Mouse (Mus musculus): ENCODE data around the gene Plbd2. TPM values are rescaled to one million over a fixed set of nuclear protein-coding genes. Genes with fewer than 3 reads are reported as not detected.

The Plbd2 gene
- polyA plus RNA-seq, 1 experiment: 53.5 TPM

DNA sequence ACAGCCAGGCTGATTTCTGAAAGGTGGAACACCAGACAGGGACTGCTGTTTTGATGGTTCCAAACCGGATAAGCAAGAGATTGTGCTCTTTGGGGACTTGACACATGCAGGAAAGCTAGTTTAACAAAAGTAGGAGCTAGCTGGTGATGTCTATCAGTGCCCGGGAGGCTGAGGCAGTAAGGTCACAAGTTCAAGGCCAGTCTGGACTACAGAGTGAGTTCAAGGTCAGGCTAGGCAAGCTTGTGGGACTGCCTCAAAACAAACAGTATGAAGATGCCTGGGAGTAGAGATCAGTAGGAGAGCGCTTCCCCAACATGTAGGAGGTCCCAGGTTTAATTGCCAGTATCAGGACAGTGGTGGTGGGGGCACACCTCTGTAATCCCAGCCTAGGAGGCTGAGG lies 6.4 kb downstream of the Plbd2 start:
- H3K4me1 ChIP-seq (ENCODE audit: control insufficient read depth, insufficient read depth, low read length): peaks cover 23% of the 10 kb centered on the region
- no peak overlapping the region for H3K27ac ChIP-seq (ENCODE audit: insufficient read depth, low read length)
- TF ChIP-seq CTCF (IDR thresholded peaks at IDR 0.05; ENCODE audit: borderline replicate concordance, insufficient read depth, low read depth, low read length) (no peak), POLR2A (IDR thresholded peaks at IDR 0.05; ENCODE audit: borderline replicate concordance, insufficient read depth, low read length) (no peak)
- no peaks in the 10 kb centered on the region for H3K27me3 ChIP-seq (ENCODE audit: control insufficient read depth, insufficient read depth, low read length)
- no peak for DNase-seq
- H3K4me3 ChIP-seq (replicated peaks; ENCODE audit: insufficient read depth, low read depth, low read length): no peak overlapping the region
- WGBS: 96% methylated on average over 3 of the region's 3 CpGs

GRCm38 (mm10) chr5:120495703-120496226 lies 7.7 kb downstream of the Plbd2 start:
- no peaks in the 10 kb centered on the region for H3K27me3 ChIP-seq (ENCODE audit: control insufficient read depth, insufficient read depth, low read length)
- TF ChIP-seq CTCF (IDR thresholded peaks at IDR 0.05; ENCODE audit: borderline replicate concordance, insufficient read depth, low read depth, low read length) (no peak), POLR2A (IDR thresholded peaks at IDR 0.05; ENCODE audit: borderline replicate concordance, insufficient read depth, low read length) (no peak)
- no peak overlapping the region for H3K27ac ChIP-seq (ENCODE audit: insufficient read depth, low read length)
- peaks cover 26% of the 10 kb centered on the region for H3K4me1 ChIP-seq (ENCODE audit: control insufficient read depth, insufficient read depth, low read length)
- no peak for DNase-seq
- 84% methylated on average over 13 of the region's 13 CpGs for WGBS
- H3K4me3 ChIP-seq (replicated peaks; ENCODE audit: insufficient read depth, low read depth, low read length): no peak overlapping the region

DNA sequence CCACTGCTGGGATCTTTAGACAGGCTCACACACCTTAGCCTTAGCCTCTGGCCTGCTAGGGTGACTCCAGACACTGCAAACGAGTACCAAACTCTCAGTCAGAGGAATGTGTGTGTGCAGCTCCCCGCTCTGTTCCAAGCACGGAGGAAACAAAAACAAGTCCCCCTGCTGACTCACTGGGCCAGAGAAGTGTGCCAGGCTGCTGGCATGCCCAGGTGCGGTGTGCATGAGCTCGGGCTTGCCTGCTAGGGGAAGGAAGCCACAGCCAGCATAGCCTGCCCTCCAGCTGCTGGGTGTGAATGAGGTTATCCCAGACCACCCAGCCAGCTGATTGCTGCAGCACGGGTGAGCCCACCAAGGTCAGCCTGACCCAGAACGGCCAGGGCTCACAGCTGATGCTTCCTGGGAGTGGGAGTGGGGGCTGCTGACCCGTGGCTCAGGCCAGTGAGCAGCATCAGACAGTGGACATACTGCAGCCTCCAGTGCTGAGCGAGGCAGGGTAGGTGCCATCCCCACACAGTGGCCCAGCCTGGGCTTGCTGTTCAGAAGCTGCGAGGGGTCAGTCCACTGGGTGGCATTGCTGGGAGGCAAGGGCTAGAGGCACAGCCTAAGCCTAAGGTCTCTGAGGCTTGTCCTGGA lies 8.2 kb downstream of the Plbd2 start:
- Histone ChIP-seq H3K27ac (ENCODE audit: insufficient read depth, low read length) (no peak overlapping the region), H3K27me3 (ENCODE audit: control insufficient read depth, insufficient read depth, low read length) (no peaks in the 10 kb centered on the region)
- TF ChIP-seq CTCF (IDR thresholded peaks at IDR 0.05; ENCODE audit: borderline replicate concordance, insufficient read depth, low read depth, low read length) (no peak), POLR2A (IDR thresholded peaks at IDR 0.05; ENCODE audit: borderline replicate concordance, insufficient read depth, low read length) (no peak)

DNA sequence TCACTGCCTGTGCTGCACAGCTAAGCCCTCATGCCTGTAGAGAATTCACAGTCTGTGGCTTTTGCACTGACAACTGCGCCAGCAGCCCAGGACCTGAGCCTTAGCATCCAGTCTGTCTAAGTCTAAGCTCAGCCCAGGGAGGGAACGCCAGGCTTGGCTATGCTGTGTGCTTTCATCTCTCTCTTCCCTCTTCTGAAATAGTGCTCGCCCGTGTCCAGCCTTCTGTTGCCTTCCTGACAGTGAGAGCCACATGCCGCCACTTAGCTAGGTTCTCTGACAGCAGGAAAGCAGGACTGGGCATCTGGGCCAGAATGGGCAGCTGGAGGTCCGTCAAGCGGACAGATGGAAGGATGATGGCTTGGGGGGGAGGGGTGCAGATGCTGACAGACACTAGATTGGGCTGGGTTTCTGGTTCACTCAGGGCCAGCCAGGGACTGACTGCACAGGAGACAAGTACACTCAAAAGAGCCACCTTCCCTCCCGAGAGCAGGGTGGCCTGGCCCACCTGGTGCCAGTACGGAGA lies 9.5 kb downstream of the Plbd2 start:
- no peak overlapping the region for H3K27ac ChIP-seq (ENCODE audit: insufficient read depth, low read length)
- DNase-seq: no peak
- 36% methylated on average over 9 of the region's 9 CpGs for WGBS

More for the DNA sequence above, 8.2 kb downstream of the Plbd2 start:
- Histone ChIP-seq H3K4me3 (replicated peaks; ENCODE audit: insufficient read depth, low read depth, low read length) (no peak overlapping the region), H3K4me1 (ENCODE audit: control insufficient read depth, insufficient read depth, low read length) (peaks cover 32% of the 10 kb centered on the region)
- WGBS: 31% methylated on average over 10 of the region's 10 CpGs
- DNase-seq: peak in 1 of 2 experiments; percentile 57

GRCm38 (mm10) chr5:120493440-120493839 lies 10.0 kb downstream of the Plbd2 start:
- TF ChIP-seq POLR2A (IDR thresholded peaks at IDR 0.05; ENCODE audit: borderline replicate concordance, insufficient read depth, low read length) (no peak), CTCF (IDR thresholded peaks at IDR 0.05; ENCODE audit: borderline replicate concordance, insufficient read depth, low read depth, low read length) (no peak)
- H3K4me3 ChIP-seq (replicated peaks; ENCODE audit: insufficient read depth, low read depth, low read length): no peak overlapping the region
- H3K4me1 ChIP-seq (ENCODE audit: control insufficient read depth, insufficient read depth, low read length): peaks cover 32% of the 10 kb centered on the region
- H3K27ac ChIP-seq (ENCODE audit: insufficient read depth, low read length): no peak overlapping the region
- WGBS: 63% methylated on average over 6 of the region's 6 CpGs
- no peak for DNase-seq
- H3K27me3 ChIP-seq (ENCODE audit: control insufficient read depth, insufficient read depth, low read length): no peaks in the 10 kb centered on the region

More for the DNA sequence above, 9.5 kb downstream of the Plbd2 start:
- Histone ChIP-seq H3K4me3 (replicated peaks; ENCODE audit: insufficient read depth, low read depth, low read length) (no peak overlapping the region), H3K27me3 (ENCODE audit: control insufficient read depth, insufficient read depth, low read length) (no peaks in the 10 kb centered on the region), H3K4me1 (ENCODE audit: control insufficient read depth, insufficient read depth, low read length) (peaks cover 32% of the 10 kb centered on the region)
- TF ChIP-seq POLR2A (IDR thresholded peaks at IDR 0.05; ENCODE audit: borderline replicate concordance, insufficient read depth, low read length) (no peak), CTCF (IDR thresholded peaks at IDR 0.05; ENCODE audit: borderline replicate concordance, insufficient read depth, low read depth, low read length) (no peak)

- Histone ChIP-seq H3K4me1 (ENCODE audit: control insufficient read depth, insufficient read depth, low read length) (peaks cover 32% of the 10 kb centered on the region), H3K27ac (ENCODE audit: insufficient read depth, low read length) (no peak overlapping the region), H3K4me3 (replicated peaks; ENCODE audit: insufficient read depth, low read depth, low read length) (no peak overlapping the region), H3K27me3 (ENCODE audit: control insufficient read depth, insufficient read depth, low read length) (no peaks in the 10 kb centered on the region)
- no peak for DNase-seq
- 72% methylated on average over 11 of the region's 11 CpGs for WGBS
- TF ChIP-seq CTCF (IDR thresholded peaks at IDR 0.05; ENCODE audit: borderline replicate concordance, insufficient read depth, low read depth, low read length) (peak; percentile 48; the same call in 1 of the 2 replicates), POLR2A (IDR thresholded peaks at IDR 0.05; ENCODE audit: borderline replicate concordance, insufficient read depth, low read length) (no peak)
These were observed 11.0 kb downstream of the Plbd2 start for GRCm38 (mm10) chr5:120492437-120492836.

- peak overlapping the region; percentile 18; the same call in 1 of the 2 replicates for H3K27ac ChIP-seq (ENCODE audit: insufficient read depth, low read length)
- peaks cover 28% of the 10 kb centered on the region for H3K4me1 ChIP-seq (ENCODE audit: control insufficient read depth, insufficient read depth, low read length)
- DNase-seq: peak; percentile 65 to 76
- H3K4me3 ChIP-seq (replicated peaks; ENCODE audit: insufficient read depth, low read depth, low read length): no peak overlapping the region
- WGBS: 12% methylated on average over 8 of the region's 8 CpGs
- H3K27me3 ChIP-seq (ENCODE audit: control insufficient read depth, insufficient read depth, low read length): no peaks in the 10 kb centered on the region
- TF ChIP-seq CTCF (IDR thresholded peaks at IDR 0.05; ENCODE audit: borderline replicate concordance, insufficient read depth, low read depth, low read length) (no peak), POLR2A (IDR thresholded peaks at IDR 0.05; ENCODE audit: borderline replicate concordance, insufficient read depth, low read length) (no peak)
These were observed 12.7 kb downstream of the Plbd2 start for GRCm38 (mm10) chr5:120490679-120491192.

DNA sequence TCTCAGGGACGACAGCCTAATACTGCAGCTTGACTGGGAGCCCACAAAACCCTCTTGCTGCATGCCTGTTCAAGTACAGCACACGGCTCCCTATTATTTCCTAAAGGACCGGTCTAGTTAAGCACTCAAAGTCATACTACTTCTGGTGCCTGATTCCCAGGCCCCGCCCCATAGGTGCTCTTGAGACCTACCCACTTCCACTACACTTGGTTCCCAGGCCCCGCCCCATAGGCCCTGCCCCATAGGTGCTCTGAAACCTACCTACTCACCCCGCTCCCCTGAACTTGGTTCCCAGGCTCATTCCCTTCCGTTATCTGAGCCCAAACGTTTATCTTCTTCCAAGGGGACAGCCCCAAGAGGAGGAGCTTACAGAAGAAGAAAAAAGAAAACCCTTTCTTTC lies 15.6 kb downstream of the Plbd2 start:
- Histone ChIP-seq H3K27ac (ENCODE audit: insufficient read depth, low read length) (no peak overlapping the region), H3K27me3 (ENCODE audit: control insufficient read depth, insufficient read depth, low read length) (no peaks in the 10 kb centered on the region), H3K4me1 (ENCODE audit: control insufficient read depth, insufficient read depth, low read length) (peaks cover 10% of the 10 kb centered on the region), H3K4me3 (replicated peaks; ENCODE audit: insufficient read depth, low read depth, low read length) (no peak overlapping the region)
- 87% methylated on average over 8 of the region's 8 CpGs for WGBS
- DNase-seq: no peak
- TF ChIP-seq CTCF (IDR thresholded peaks at IDR 0.05; ENCODE audit: borderline replicate concordance, insufficient read depth, low read depth, low read length): no peak
